Mouse (Mus musculus) stomach, postnatal 0 days (tissue): ENCODE measurements at regions not wholly inside any gene's neighbourhood (a gene's known extent, or its start where the extent isn't known, plus 50 kb on each side); places are given as distances from the start of the nearest gene placed in this dataset.

ENCODE experiments used
- ATAC-seq: fragments of 200-750 bp; cut with Nextera tagmentation; 2 replicates; pipeline ENCODE4 v1.8.0; 2017; ENCODE audit not compliant: low FRiP score, low TSS enrichment
- DNase-seq: peaks from one replicate; pipeline ENCODE4 v3.0.0-alpha.2; 2016; ENCODE audit warnings: low spot score
- H3K27ac ChIP-seq: fragments of 300-500 bp; sonication (generic); replicated peaks from 2 replicates; pipeline ENCODE4 v1.5.1; 2014; ENCODE audit warnings: mild to moderate bottlenecking, control low read depth
- H3K27me3 ChIP-seq: fragments of 300-500 bp; sonication (generic); 2 replicates; pipeline ENCODE4 v1.6.1; 2014; ENCODE audit warnings: low read length; ENCODE audit not compliant: control insufficient read depth, insufficient read depth
- H3K36me3 ChIP-seq: fragments of 300-500 bp; sonication (generic); 2 replicates; pipeline ENCODE4 v1.6.1; 2014; ENCODE audit warnings: low read length, mixed read lengths; ENCODE audit not compliant: control insufficient read depth, insufficient read depth
- H3K4me1 ChIP-seq: fragments of 300-500 bp; sonication (generic); replicated peaks from 2 replicates; pipeline ENCODE4 v1.6.1; 2014; ENCODE audit warnings: antibody characterized with exemption; ENCODE audit not compliant: control insufficient read depth, insufficient read depth
- H3K4me2 ChIP-seq: fragments of 300-500 bp; sonication (generic); replicated peaks from 2 replicates; pipeline ENCODE4 v1.6.1; 2014; ENCODE audit warnings: low read depth, mild to moderate bottlenecking, control low read depth, moderate library complexity
- H3K4me3 ChIP-seq: fragments of 300-500 bp; sonication (generic); 2 replicates; pipeline ENCODE4 v1.5.1; 2014; ENCODE audit warnings: low read depth, low read length, control low read depth
- H3K9ac ChIP-seq: fragments of 300-500 bp; sonication (generic); 2 replicates; pipeline ENCODE4 v1.6.1; 2014; ENCODE audit warnings: mild to moderate bottlenecking, low read length, control low read depth, mixed read lengths
- H3K9me3 ChIP-seq: fragments of 300-500 bp; sonication (generic); 2 replicates; pipeline ENCODE4 v1.6.1; 2016; ENCODE audit warnings: low read length; ENCODE audit not compliant: control insufficient read depth
- CTCF ChIP-seq: IDR thresholded peaks from 2 replicates; pipeline ENCODE4 v1.5.1; 2016; ENCODE audit warnings: antibody characterized with exemption, low read depth, mild to moderate bottlenecking, moderate library complexity
- EP300 ChIP-seq: optimal IDR thresholded peaks from 2 replicates; pipeline ENCODE3; 2016; ENCODE audit warnings: antibody characterized with exemption
- whole genome bisulfite sequencing: fragments of 180-500 bp; shearing (Covaris S2); extraction: QIAGEN DNeasy Blood & Tissue Kit; methylation state at CpG from one replicate; pipeline ENCODE4 v1.1.7; 2014; 5-methylcytosine and 5-hydroxymethylcytosine counted together

- TF ChIP-seq EP300 (no peak), CTCF (no peak)
- Histone ChIP-seq H3K9me3 (no peaks in the 10 kb centered on the region), H3K4me2 (no peak overlapping the region)
These were observed 660.3 kb downstream of the D3Ertd751e start for GRCm38 (mm10) chr3:42402716-42403115.

DNA sequence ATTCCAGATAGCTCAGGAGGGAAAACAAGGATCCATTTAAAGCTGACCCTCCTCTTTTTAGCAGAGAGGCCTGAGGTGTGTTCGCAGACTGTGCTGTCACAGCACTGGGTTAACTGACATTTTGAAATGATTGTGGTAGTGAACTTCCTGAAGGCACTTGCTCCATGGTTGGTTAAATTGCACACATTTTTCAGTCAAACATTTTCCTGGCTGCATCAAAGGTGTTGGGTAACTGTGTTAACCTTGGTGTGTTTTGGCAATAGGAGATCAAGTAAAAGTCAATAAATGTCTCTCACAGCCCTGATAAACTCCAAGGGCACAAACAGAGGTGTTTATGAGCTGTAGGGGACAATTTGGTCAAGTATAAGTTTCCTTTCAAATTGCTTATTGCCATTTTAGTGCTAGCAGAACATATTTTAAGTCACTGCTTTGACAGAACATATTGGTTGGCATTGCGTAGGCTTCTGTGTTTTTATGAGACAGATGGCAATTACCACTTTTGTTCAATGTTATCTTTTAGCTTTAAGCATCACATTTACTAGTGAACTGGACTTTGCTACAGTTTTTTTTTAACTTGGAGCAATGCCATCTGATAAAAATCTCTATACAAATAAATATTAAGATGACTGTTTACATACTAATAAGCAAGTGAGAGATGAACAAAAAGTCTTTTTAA is 666.7 kb downstream of the D3Ertd751e start:
- H3K9ac ChIP-seq: no peak overlapping the region
- no peak overlapping the region for H3K4me2 ChIP-seq
- no peak for DNase-seq
- H3K27me3 ChIP-seq: no peaks in the 10 kb centered on the region
- 75% methylated on average over 2 of the region's 2 CpGs for WGBS
- no peak overlapping the region for H3K27ac ChIP-seq
- H3K4me3 ChIP-seq: no peak overlapping the region
- H3K4me1 ChIP-seq: no peaks in the 10 kb centered on the region
- TF ChIP-seq CTCF: no peak
- TF ChIP-seq EP300: no peak
- ATAC-seq: no peak
- H3K36me3 ChIP-seq: no peaks in the 10 kb centered on the region
- H3K9me3 ChIP-seq: no peaks in the 10 kb centered on the region

More at GRCm38 (mm10) chr3:42402716-42403115, 660.3 kb downstream of the D3Ertd751e start:
- H3K4me1 ChIP-seq: no peaks in the 10 kb centered on the region
- H3K27me3 ChIP-seq: no peaks in the 10 kb centered on the region
- H3K36me3 ChIP-seq: no peaks in the 10 kb centered on the region
- no peak overlapping the region for H3K27ac ChIP-seq
- DNase-seq: no peak
- no peak overlapping the region for H3K4me3 ChIP-seq
- no peak overlapping the region for H3K9ac ChIP-seq
- ATAC-seq: no peak

DNA sequence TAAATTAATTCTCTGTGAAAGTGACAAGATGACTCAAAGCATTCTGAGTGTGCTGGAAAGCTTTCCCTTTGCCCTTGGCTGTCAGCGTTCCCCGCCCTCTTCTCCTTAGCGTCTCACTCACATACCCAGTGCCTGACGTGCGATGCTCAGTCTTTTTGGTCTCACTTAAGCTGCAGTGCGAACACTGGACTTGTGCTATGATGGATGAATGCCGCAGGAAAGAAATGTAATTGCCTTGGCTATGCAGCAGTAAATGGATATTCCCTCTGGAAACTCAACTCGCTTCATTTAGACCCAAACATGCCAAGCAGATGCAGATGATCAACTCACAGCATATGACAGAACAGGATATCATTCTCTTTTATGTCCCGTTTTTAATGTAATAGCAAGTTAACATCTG is 685.0 kb downstream of the D3Ertd751e start:
- Histone ChIP-seq H3K4me3 (no peak overlapping the region), H3K4me2 (no peak overlapping the region), H3K36me3 (no peaks in the 10 kb centered on the region), H3K9me3 (no peaks in the 10 kb centered on the region), H3K4me1 (no peaks in the 10 kb centered on the region), H3K9ac (no peak overlapping the region), H3K27ac (no peak overlapping the region), H3K27me3 (no peaks in the 10 kb centered on the region)
- 51% methylated on average over 9 of the region's 9 CpGs for WGBS
- TF ChIP-seq CTCF (no peak), EP300 (no peak)
- ATAC-seq (no peak), DNase-seq (no peak)

GRCm38 (mm10) chr3:42449575-42449974 is 707.2 kb downstream of the D3Ertd751e start:
- H3K27me3 ChIP-seq: no peaks in the 10 kb centered on the region
- H3K36me3 ChIP-seq: no peaks in the 10 kb centered on the region
- TF ChIP-seq CTCF (no peak), EP300 (no peak)
- H3K27ac ChIP-seq: no peak overlapping the region
- no peak overlapping the region for H3K9ac ChIP-seq
- no peaks in the 10 kb centered on the region for H3K4me1 ChIP-seq
- no peak for ATAC-seq
- no peak for DNase-seq
- no peak overlapping the region for H3K4me2 ChIP-seq
- H3K4me3 ChIP-seq: no peak overlapping the region
- no peaks in the 10 kb centered on the region for H3K9me3 ChIP-seq
- 52% methylated on average over 1 of the region's 1 CpGs for whole genome bisulfite sequencing

DNA sequence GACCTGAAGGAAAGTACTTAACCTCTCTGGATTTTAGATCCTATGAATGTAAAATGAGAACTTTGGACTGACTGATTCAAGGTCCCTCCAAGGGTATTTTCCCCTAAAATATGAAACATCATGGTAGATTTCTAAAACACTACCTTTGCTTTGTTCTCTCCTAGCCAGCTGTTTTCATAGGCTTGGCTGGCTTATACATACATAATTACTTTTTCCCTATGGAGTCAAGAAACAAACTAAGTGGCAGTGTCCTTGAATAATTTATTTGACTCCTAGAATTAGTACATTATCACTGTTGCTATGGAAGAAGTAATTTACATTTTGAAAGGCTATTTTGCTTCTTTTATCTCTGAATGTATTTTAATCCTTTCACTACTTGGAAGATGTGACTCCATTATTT is 721.9 kb downstream of the D3Ertd751e start:
- Histone ChIP-seq H3K4me1 (no peaks in the 10 kb centered on the region), H3K9ac (no peak overlapping the region), H3K27me3 (no peaks in the 10 kb centered on the region), H3K4me3 (no peak overlapping the region), H3K36me3 (no peaks in the 10 kb centered on the region), H3K9me3 (no peaks in the 10 kb centered on the region), H3K4me2 (no peak overlapping the region), H3K27ac (no peak overlapping the region)
- DNase-seq (no peak), ATAC-seq (no peak)
- TF ChIP-seq CTCF: no peak
- TF ChIP-seq EP300: no peak

GRCm38 (mm10) chr3:42467125-42467524 is 724.7 kb downstream of the D3Ertd751e start:
- ATAC-seq (no peak), DNase-seq (no peak)
- WGBS: 79% methylated on average over 6 of the region's 6 CpGs
- Histone ChIP-seq H3K4me2 (no peak overlapping the region), H3K9me3 (no peaks in the 10 kb centered on the region), H3K4me1 (no peaks in the 10 kb centered on the region), H3K9ac (no peak overlapping the region), H3K4me3 (no peak overlapping the region), H3K36me3 (no peaks in the 10 kb centered on the region), H3K27ac (no peak overlapping the region), H3K27me3 (no peaks in the 10 kb centered on the region)
- TF ChIP-seq EP300: no peak
- no peak for TF ChIP-seq CTCF
